Mouse (Mus musculus) left cerebral cortex, postnatal 4 days (tissue): ENCODE results near the gene Ugt1a8. TPM values are rescaled to one million over a fixed set of nuclear protein-coding genes. Genes with fewer than 3 reads are reported as not detected.
"Not testable (repeated sequence)": the region's sequence is repeated elsewhere in the genome, so short reads cannot be mapped to it uniquely, and the experiment has no call there.

Experiments
- DNase-seq: peaks from one replicate; pipeline ENCODE4 v3.0.0-alpha.2; 2022
- intact Hi-C: fragments of 180-260 bp; cut with DNase I; formaldehyde crosslinking; loops from one replicate; pipeline ENCODE4 v1.15.1; 2025
- total RNA-seq, 2 experiments: library from RNA; stranded (reverse); gene quantifications; 2 replicates each; pipeline ENCODE4 v1.2.3; 2021

The Ugt1a8 gene
- total RNA-seq: not detected

GRCm38 (mm10) chr1:88087513-88087912 lies at the start of gene Ugt1a8:
Gene Ugt1a8 (plus strand): TSS chr1:88087813.
- DNase-seq: no peak
- intact Hi-C loops: no loop called here

GRCm38 (mm10) chr1:88043044-88043443 lies 44.6 kb upstream of the Ugt1a8 start:
- DNase-seq, intact Hi-C loops: not testable (repeated sequence)

DNA sequence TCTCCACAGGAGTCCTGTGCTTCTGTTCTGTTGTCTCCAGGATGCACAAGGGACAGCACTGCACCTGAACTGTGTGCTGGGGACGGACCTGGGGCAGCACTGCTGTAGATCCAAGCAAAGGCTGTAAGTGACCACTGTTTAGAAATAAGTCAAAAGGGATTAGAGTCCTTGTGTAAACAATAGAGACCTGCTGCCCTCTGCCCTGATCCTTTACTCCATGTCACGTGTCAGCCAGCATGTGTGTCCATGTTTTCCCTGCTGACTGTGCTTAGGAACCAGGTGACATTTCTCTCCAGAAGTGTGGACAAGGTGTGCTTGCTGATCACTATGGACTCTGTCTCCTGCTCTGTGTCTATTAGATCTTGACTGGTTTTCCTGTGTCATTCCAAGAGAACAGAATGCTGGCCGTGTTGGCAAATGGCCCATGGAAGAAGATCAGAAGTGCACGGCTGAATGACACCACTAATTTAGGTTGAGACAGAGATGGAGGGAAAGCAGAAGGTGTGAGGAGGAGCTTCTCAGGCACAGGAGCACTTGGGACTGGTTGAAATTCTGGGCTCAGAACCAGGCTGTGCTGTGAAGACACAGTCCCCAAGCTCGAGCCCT lies 42.7 kb upstream of the Ugt1a8 start:
- intact Hi-C loops: not testable (repeated sequence)
- DNase-seq: peak; percentile 19

- DNase-seq, intact Hi-C loops: not testable (repeated sequence)
Measured at GRCm38 (mm10) chr1:88047408-88047807, 40.2 kb upstream of the Ugt1a8 start.

DNA sequence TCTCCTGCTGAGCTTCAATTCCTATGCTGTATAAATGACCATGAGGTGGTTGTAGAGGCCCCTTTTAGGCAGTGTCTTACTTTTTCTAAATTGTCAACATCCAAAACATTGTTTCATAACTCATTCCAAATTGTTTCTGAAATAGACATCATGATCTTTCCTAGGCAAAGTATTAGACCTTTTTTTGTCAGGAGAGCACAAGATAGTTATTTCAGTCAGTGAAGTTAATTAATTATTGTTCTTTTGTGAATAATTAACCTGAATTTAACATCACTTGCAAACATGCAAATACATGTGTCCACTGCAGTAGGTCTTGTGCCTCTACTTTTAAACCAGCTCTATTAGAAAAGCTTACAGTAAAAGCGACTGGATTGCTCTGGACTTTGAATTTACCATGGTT lies 32.5 kb upstream of the Ugt1a8 start, which contains the start of gene Ugt1a10:
TSS of gene Ugt1a10 (plus strand) at position 301 of the 400 bp plus-strand sequence.
- intact Hi-C loops: no loop called here
- no peak for DNase-seq

GRCm38 (mm10) chr1:88066472-88067102 lies 21.0 kb upstream of the Ugt1a8 start:
- intact Hi-C loops, DNase-seq: not testable (repeated sequence)

GRCm38 (mm10) chr1:88070495-88070894 lies 17.1 kb upstream of the Ugt1a8 start, which contains the start of gene Ugt1a9:
Gene Ugt1a9 (plus strand): TSS chr1:88070800.
- no peak for DNase-seq
- intact Hi-C loops: no loop called here

DNA sequence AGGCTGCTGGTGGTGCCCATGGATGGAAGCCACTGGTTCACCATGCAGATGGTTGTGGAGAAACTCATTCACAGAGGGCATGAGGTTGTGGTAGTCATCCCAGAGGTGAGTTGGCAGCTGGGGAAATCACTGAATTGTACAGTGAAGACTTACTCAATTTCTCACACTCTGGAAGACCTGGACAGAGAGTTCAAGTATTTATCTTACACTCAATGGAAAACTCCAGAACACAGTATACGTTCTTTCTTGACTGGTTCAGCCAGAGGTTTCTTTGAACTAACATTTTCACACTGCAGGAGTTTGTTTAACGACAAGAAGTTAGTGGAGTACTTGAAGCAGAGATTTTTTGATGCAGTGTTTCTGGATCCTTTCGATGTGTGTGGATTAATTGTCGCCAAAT lies 16.7 kb upstream of the Ugt1a8 start:
- DNase-seq: no peak
- intact Hi-C loops: no loop called here

- no peak for DNase-seq
- intact Hi-C loops: no loop called here
Measured at GRCm38 (mm10) chr1:88074471-88074870, 13.1 kb upstream of the Ugt1a8 start.

DNA sequence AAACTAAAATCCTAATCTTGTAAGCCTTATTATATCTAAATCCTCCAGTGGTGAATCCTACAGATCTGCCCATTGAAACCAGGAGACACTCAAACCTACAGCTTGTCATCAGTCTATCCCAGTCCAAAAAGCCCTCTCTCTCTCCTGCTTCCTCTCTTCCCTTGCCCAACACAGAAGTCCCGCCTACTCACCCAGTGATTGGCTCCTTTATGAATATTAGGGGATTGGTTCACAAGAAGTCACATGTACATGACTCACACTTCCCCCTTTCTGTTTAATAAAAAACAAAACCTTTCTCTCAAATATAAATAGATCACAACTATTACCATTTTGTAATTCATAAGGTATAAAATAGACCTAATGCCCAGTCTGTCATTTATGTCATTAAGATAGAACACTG lies 10.5 kb upstream of the Ugt1a8 start:
- intact Hi-C loops: no loop called here
- DNase-seq: no peak

GRCm38 (mm10) chr1:88081670-88082069 lies 5.9 kb upstream of the Ugt1a8 start:
- no peak for DNase-seq

GRCm38 (mm10) chr1:88086125-88086524 lies 1.5 kb upstream of the Ugt1a8 start:
- intact Hi-C loops: no loop called here

More at GRCm38 (mm10) chr1:88081670-88082069, 5.9 kb upstream of the Ugt1a8 start:
- intact Hi-C loops: no loop called here

DNA sequence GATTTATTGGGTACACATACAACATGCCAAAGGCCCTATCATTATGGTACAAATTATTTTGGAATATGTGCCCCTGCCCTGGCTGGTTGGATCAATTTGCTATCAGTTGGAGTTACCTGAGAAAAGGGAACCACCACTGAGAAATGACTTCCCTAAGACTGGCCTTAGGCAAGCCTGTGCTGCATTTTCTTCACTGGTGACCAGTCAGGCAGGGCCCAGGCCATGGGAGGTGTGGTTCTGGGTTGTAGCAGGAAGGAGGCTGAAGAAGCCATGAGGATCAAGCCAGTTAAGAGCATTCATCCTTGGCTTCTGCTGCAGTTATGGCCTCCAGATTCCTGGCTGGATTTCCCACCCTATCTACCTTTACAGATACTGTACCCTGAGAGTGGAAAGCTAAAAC lies 4.7 kb downstream of the Ugt1a8 start:
- intact Hi-C loops: no loop called here

More at GRCm38 (mm10) chr1:88086125-88086524, 1.5 kb upstream of the Ugt1a8 start:
- DNase-seq: no peak

DNA sequence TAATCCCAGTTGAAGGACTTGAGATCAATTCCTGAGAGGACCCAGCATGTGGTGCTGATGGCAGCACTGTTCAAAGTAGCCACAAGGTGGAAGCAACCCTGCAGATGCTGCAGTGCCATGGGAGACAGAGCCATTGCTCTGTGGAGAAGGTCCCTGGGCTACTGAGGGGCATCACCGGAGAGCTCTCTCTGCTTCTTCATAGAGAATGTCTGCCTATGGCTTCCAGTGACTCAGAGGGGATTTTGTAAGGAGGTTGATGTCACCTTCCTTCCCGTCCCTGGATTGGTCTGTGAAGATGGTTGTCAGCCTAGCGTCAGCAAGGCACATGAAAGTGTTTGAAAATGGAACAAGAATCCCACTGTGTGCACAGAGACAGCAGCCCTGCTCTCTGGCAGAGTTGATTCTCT lies 6.7 kb downstream of the Ugt1a8 start:
- DNase-seq, intact Hi-C loops: not testable (repeated sequence)

More for the DNA sequence above, 4.7 kb downstream of the Ugt1a8 start:
- no peak for DNase-seq

- DNase-seq: no peak
- intact Hi-C loops: no loop called here
Measured at GRCm38 (mm10) chr1:88094941-88095492, 7.4 kb downstream of the Ugt1a8 start, which contains the start of gene Ugt1a7c. Gene Ugt1a7c (plus strand): TSS chr1:88095062.

DNA sequence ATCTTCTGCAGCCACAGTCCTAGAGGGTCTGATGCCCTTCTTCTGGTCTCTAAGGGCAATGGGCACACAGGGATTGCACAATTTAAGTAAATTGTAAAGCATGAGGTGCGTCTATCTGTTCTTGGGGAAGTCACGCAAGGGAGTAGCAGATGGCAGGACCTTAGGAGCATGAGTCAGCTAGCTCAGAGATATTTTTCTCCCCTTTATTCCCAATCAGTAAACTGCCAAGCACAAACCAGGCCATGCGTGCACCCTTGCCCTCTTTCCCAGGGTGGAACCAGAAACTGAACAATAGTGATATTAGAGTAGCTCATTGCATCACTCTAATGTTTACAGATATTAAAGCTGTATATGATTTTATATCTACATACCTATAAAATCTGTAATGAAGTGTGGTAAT lies 10.9 kb downstream of the Ugt1a8 start:
- DNase-seq, intact Hi-C loops: not testable (repeated sequence)

GRCm38 (mm10) chr1:88099691-88100090 lies 12.1 kb downstream of the Ugt1a8 start:
- intact Hi-C loops, DNase-seq: not testable (repeated sequence)

DNA sequence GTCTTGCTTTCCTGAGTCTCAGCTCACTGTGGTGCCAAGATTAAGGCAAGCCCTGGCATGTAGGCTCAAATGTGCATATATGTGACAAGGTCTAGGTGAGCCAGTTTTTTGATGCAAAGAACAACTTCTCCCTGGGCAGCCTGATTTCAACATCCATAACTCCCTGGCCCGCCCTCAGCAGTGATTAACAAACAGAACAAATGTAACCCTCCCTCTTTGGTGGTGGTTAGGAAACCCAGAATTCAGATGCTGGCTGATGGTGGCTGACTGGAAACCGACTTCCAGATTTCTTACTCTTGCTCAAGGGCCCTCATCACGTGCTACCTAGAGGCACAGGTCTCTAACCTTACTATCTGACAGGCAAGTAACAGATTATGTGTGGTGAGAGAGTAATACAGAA lies 15.4 kb downstream of the Ugt1a8 start, which contains the start of gene Ugt1a6b:
TSS of gene Ugt1a6b (plus strand) at position 234 of the 400 bp plus-strand sequence.
- intact Hi-C loops, DNase-seq: not testable (repeated sequence)

GRCm38 (mm10) chr1:88103697-88104468 lies 16.3 kb downstream of the Ugt1a8 start:
- intact Hi-C loops, DNase-seq: not testable (repeated sequence)

GRCm38 (mm10) chr1:88104667-88105430 lies 17.2 kb downstream of the Ugt1a8 start:
- intact Hi-C loops: no loop called here
- no peak for DNase-seq
